In the genomic region with DNA sequence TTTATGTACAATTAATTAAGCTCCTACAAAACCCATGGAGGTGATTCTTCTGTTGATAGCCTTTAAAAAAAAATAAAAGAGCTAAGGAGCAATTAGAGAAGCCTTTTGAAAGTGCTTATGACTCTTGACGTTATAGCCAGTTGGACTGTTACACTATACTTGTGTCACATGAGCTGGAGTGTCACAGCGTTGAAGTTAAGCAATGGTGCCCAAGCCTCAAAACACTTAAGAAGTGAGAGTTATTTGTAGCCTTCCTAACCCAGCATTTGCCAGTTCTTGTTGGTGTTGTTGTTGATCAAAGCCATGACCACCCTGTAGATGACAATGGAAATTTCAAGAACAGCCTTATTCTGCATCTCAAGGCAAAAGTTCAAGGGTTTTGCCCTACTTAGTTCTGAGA, we compare ENCODE assay signal across 26 mouse cellular contexts.
DNase-seq lines count a peak whose midpoint lies in the region; ATAC-seq lines count a peak whose summit lies in the region.
"Had no signal": no experiment of that assay in that cellular context is flagged by ENCODE, and none has a peak within 500 bp of the region (broad histone marks: within the 10 kb centered on the region; RNA-seq: fewer than 3 reads in every experiment).

No protein-coding gene starts in this region.

- no peak overlapping the region for H3K4me3 ChIP-seq in intestine, embryonic 14.5 days (ENCODE audit: low read depth, low read length)
- H3K4me3 ChIP-seq in intestine, embryonic 16.5 days (ENCODE audit: low read length): no peak overlapping the region
- H3K4me3 ChIP-seq: embryonic facial prominence, embryonic 10.5 days; embryonic facial prominence, embryonic 13.5 days; erythroblast, embryonic 14.5 days; forebrain, embryonic 12.5 days; forebrain, embryonic 15.5 days; heart, adult 2 months; heart, embryonic 10.5 days; heart, embryonic 13.5 days; hindbrain, embryonic 12.5 days; hindbrain, embryonic 15.5 days had no signal

- H3K4me1 ChIP-seq in intestine, embryonic 14.5 days (replicated peaks; ENCODE audit: control insufficient read depth, insufficient read depth, low read length): no peaks in the 10 kb centered on the region
- no peaks in the 10 kb centered on the region for H3K4me1 ChIP-seq in intestine, embryonic 16.5 days (ENCODE audit: control insufficient read depth, insufficient read depth, low read length)
- H3K4me1 ChIP-seq: embryonic facial prominence, embryonic 13.5 days; forebrain, embryonic 15.5 days; hindbrain, embryonic 15.5 days had no signal

- H3K9ac ChIP-seq in intestine, embryonic 14.5 days (ENCODE audit: low read length): no peak overlapping the region
- H3K9ac ChIP-seq in intestine, embryonic 16.5 days (ENCODE audit: low read depth, low read length): no peak overlapping the region
- H3K9ac ChIP-seq: embryonic facial prominence, embryonic 13.5 days; forebrain, embryonic 12.5 days; forebrain, embryonic 15.5 days; heart, embryonic 13.5 days; hindbrain, embryonic 12.5 days; hindbrain, embryonic 15.5 days had no signal

- no peak overlapping the region for H3K27ac ChIP-seq in intestine, embryonic 14.5 days (ENCODE audit: low read depth)
- H3K27ac ChIP-seq in intestine, embryonic 16.5 days (ENCODE audit: low read length): no peak overlapping the region
- H3K27ac ChIP-seq: embryonic facial prominence, embryonic 10.5 days; embryonic facial prominence, embryonic 13.5 days; forebrain, embryonic 12.5 days; forebrain, embryonic 15.5 days; heart, adult 2 months; heart, embryonic 10.5 days; heart, embryonic 13.5 days; hindbrain, embryonic 12.5 days; hindbrain, embryonic 15.5 days had no signal

- 90% methylated on average over 2 of the region's 2 CpGs for WGBS in intestine, embryonic 14.5 days
- 87% methylated on average over 2 of the region's 2 CpGs for WGBS in intestine, embryonic 16.5 days

- ATAC-seq in intestine, embryonic 14.5 days (replicated peaks; ENCODE audit: low FRiP score, low TSS enrichment, low read depth): no peak
- no peak for ATAC-seq in intestine, embryonic 16.5 days
- peak; percentile 65 for ATAC-seq in megakaryocyte progenitor cell, adult 5-6 weeks (replicated peaks; ENCODE audit: poor library complexity)
- ATAC-seq in inflammation-experienced regulatory T-cells, adult 6 months: no peak
- ATAC-seq: CD4-positive, CD25-positive, alpha-beta regulatory T cell, adult 4 months; forebrain, embryonic 15.5 days had no signal

- peak; percentile 37 for DNase-seq in intestine, embryonic 14.5 days (ENCODE audit: low spot score)
- DNase-seq in lung, postnatal 36 days: peak; percentile 34
- DNase-seq in lung, postnatal 4 days: no peak
- DNase-seq: adrenal gland, adult 2 months; adrenal gland, postnatal 14 days; cerebellum, adult 11 months; cerebellum, adult 8-10 months; cerebellum, postnatal 10 days; cerebellum, postnatal 36 days; embryo, embryonic 11 days; gastrocnemius, postnatal 14 days; heart, adult 2 months; heart, postnatal 14 days had no signal

- no peaks in the 10 kb centered on the region for H3K36me3 ChIP-seq in intestine, embryonic 14.5 days (ENCODE audit: control insufficient read depth, insufficient read depth, low read length)
- no peaks in the 10 kb centered on the region for H3K36me3 ChIP-seq in intestine, embryonic 16.5 days (ENCODE audit: control insufficient read depth, insufficient read depth, low read length)
- H3K36me3 ChIP-seq: forebrain, embryonic 12.5 days; forebrain, embryonic 15.5 days; heart, embryonic 10.5 days; hindbrain, embryonic 12.5 days; hindbrain, embryonic 15.5 days had no signal

- H3K27me3 ChIP-seq in intestine, embryonic 14.5 days (replicated peaks; ENCODE audit: control insufficient read depth, insufficient read depth, low read length): no peaks in the 10 kb centered on the region
- H3K27me3 ChIP-seq in intestine, embryonic 16.5 days (replicated peaks; ENCODE audit: control insufficient read depth, insufficient read depth, low read length): no peaks in the 10 kb centered on the region
- H3K27me3 ChIP-seq: embryonic facial prominence, embryonic 13.5 days; forebrain, embryonic 12.5 days; forebrain, embryonic 15.5 days; heart, embryonic 13.5 days; hindbrain, embryonic 12.5 days; hindbrain, embryonic 15.5 days had no signal

- H3K9me3 ChIP-seq in intestine, embryonic 14.5 days (ENCODE audit: control insufficient read depth, low read length): no peaks in the 10 kb centered on the region
- H3K9me3 ChIP-seq in intestine, embryonic 16.5 days (ENCODE audit: control insufficient read depth, low read length): no peaks in the 10 kb centered on the region
- H3K9me3 ChIP-seq: embryonic facial prominence, embryonic 13.5 days; forebrain, embryonic 12.5 days; forebrain, embryonic 15.5 days; heart, embryonic 10.5 days; heart, embryonic 13.5 days; hindbrain, embryonic 12.5 days; hindbrain, embryonic 15.5 days had no signal

- H3K4me2 ChIP-seq in intestine, embryonic 14.5 days (ENCODE audit: low read length): no peak overlapping the region
- no peak overlapping the region for H3K4me2 ChIP-seq in intestine, embryonic 16.5 days (ENCODE audit: low read depth, low read length)
- H3K4me2 ChIP-seq: embryonic facial prominence, embryonic 13.5 days; forebrain, embryonic 12.5 days; forebrain, embryonic 15.5 days; heart, embryonic 13.5 days; hindbrain, embryonic 12.5 days; hindbrain, embryonic 15.5 days had no signal

Comparison
In these comparisons a context has a peak if more than half of its experiments do, and no peak if none do; other contexts are left out.
1. DNase-seq: peak in intestine, embryonic 14.5 days (single experiment) and lung, postnatal 36 days (single experiment); none in lung, postnatal 4 days (0 of 2).